Mouse (Mus musculus) CH12.LX (cell line): ENCODE measurements around the gene Galnt14. TPM values are rescaled to one million over a fixed set of nuclear protein-coding genes. Genes with fewer than 3 reads are reported as not detected.
A peak's percentile ranks its signal among the peaks of the same experiment; 100 is the strongest.

Experiments used
- DNase-seq: peaks from one replicate; pipeline ENCODE4 v3.0.0-alpha.2; 2013; ENCODE audit errors: extremely low read depth
- H3K27ac ChIP-seq: 2 replicates; pipeline ENCODE4 v1.5.1; 2012; ENCODE audit warnings: low read depth, mild to moderate bottlenecking, control low read depth, moderate library complexity; ENCODE audit not compliant: insufficient read depth
- H3K27me3 ChIP-seq: replicated peaks from 2 replicates; pipeline ENCODE3; 2012; ENCODE audit warnings: inconsistent platforms
- H3K36me3 ChIP-seq, 2 experiments: replicated peaks in 1 of 2; 2 replicates each; pipeline versions ENCODE3 to v1.6.1; 2012; ENCODE audit warnings: inconsistent platforms in 1 of 2, low read length in 1 of 2, mild to moderate bottlenecking in 1 of 2, mixed read lengths in 1 of 2, moderate library complexity in 1 of 2; ENCODE audit not compliant: control insufficient read depth in 1 of 2, insufficient read depth in 1 of 2
- H3K4me1 ChIP-seq, 2 experiments: 2 replicates each; pipeline ENCODE4 v1.6.1; 2012; ENCODE audit warnings: inconsistent platforms in 1 of 2, moderate library complexity in 1 of 2; ENCODE audit not compliant: insufficient read depth in 2 of 2, control insufficient read depth in 1 of 2
- H3K4me2 ChIP-seq: 2 replicates; pipeline ENCODE4 v1.6.1; 2012; ENCODE audit warnings: low read depth, mild to moderate bottlenecking, control low read depth; ENCODE audit not compliant: poor library complexity, insufficient read depth, severe bottlenecking
- H3K4me3 ChIP-seq, 3 experiments: fragments of 150-350 bp in 1 of 3; sonication (generic) in 1 of 3; replicated peaks in 1 of 3; 2 replicates each; pipeline versions ENCODE3 to v1.5.1; 2011 to 2012; ENCODE audit warnings: low read depth in 2 of 3, low read length in 2 of 3, mild to moderate bottlenecking in 2 of 3, moderate library complexity in 2 of 3, control low read depth in 1 of 3, improper control_type of control experiment in 1 of 3, inconsistent platforms in 1 of 3, mixed read lengths in 1 of 3; ENCODE audit not compliant: poor library complexity in 1 of 3
- H3K79me2 ChIP-seq: replicated peaks from 2 replicates; pipeline ENCODE4 v1.6.1; 2012; ENCODE audit warnings: mild to moderate bottlenecking, moderate library complexity; ENCODE audit not compliant: control insufficient read depth, poor library complexity, insufficient read depth, severe bottlenecking; ENCODE audit errors: extremely low read depth
- H3K9ac ChIP-seq: 2 replicates; pipeline ENCODE4 v1.6.1; 2012; ENCODE audit warnings: low read depth, mild to moderate bottlenecking, control low read depth, moderate library complexity; ENCODE audit not compliant: insufficient read depth
- H3K9me3 ChIP-seq: replicated peaks from 2 replicates; pipeline ENCODE3; 2012; ENCODE audit warnings: low read length, inconsistent platforms, mixed read lengths
- BHLHE40 ChIP-seq: IDR thresholded peaks from 2 replicates; pipeline ENCODE4 v1.6.1; 2011; ENCODE audit warnings: mild to moderate bottlenecking, low read depth, low read length, improper control_type of control experiment
- CHD2 ChIP-seq: IDR thresholded peaks from 2 replicates; pipeline ENCODE4 v1.6.1; 2011; ENCODE audit warnings: low read length, improper control_type of control experiment
- ELF1 ChIP-seq: IDR thresholded peaks from 2 replicates; pipeline ENCODE4 v1.6.1; 2014; ENCODE audit warnings: low read depth, mild to moderate bottlenecking, inconsistent platforms, low read length, improper control_type of control experiment
- GABPA ChIP-seq: IDR thresholded peaks from 2 replicates; pipeline ENCODE4 v1.6.1; 2012; ENCODE audit warnings: low read depth, low read length, improper control_type of control experiment, inconsistent platforms; ENCODE audit not compliant: insufficient replicate concordance
- MAFK ChIP-seq: IDR thresholded peaks from 2 replicates; pipeline ENCODE4 v1.6.1; 2011; ENCODE audit warnings: low read length, improper control_type of control experiment; ENCODE audit not compliant: insufficient replicate concordance
- MAX ChIP-seq: IDR thresholded peaks from 2 replicates; pipeline ENCODE4 v1.6.1; 2011; ENCODE audit warnings: low read length, improper control_type of control experiment
- MEF2A ChIP-seq: IDR thresholded peaks from 2 replicates; pipeline ENCODE4 v1.6.1; 2014; ENCODE audit warnings: low read depth, mild to moderate bottlenecking, inconsistent platforms, low read length, improper control_type of control experiment, borderline replicate concordance
- NRF1 ChIP-seq: IDR thresholded peaks from 2 replicates; pipeline ENCODE4 v1.6.1; 2014; ENCODE audit warnings: low read depth, mild to moderate bottlenecking, inconsistent platforms, low read length, improper control_type of control experiment, moderate library complexity
- PAX5 ChIP-seq: IDR thresholded peaks from 2 replicates; pipeline ENCODE4 v1.6.1; 2012; ENCODE audit warnings: low read length, inconsistent platforms, mixed read lengths
- USF2 ChIP-seq: conservative IDR thresholded peaks from 2 replicates; pipeline ENCODE4 v1.6.1; 2011; ENCODE audit warnings: low read depth, low read length, improper control_type of control experiment
- ZC3H11A ChIP-seq: IDR thresholded peaks from 2 replicates; pipeline ENCODE4 v1.6.1; 2012; ENCODE audit warnings: low read depth, mild to moderate bottlenecking, inconsistent platforms, low read length, improper control_type of control experiment
- dilution Hi-C: fragments of 300-500 bp; cut with MboI; formaldehyde crosslinking; loops from 2 replicates; pipeline ENCODE4 v1.14.3; 2020; ENCODE audit warnings: low sequenced_read_pairs; ENCODE audit not compliant: extremely low pct_unique_long_range_greater_than_20kb, extremely low pct_ligation_motif_present
- in situ Hi-C: fragments of 300-500 bp; cut with MboI; formaldehyde crosslinking; loops from 3 replicates; pipeline ENCODE4 v1.14.3; 2019; ENCODE audit warnings: low sequenced_read_pairs, low pct_ligation_motif_present, low pct_unique_long_range_greater_than_20kb, mixed read lengths
- polyA plus RNA-seq: library from polyadenylated mRNA; unstranded; fragments of >175 nt; gene quantifications from 2 replicates; pipeline ENCODE4 v1.2.1, GENCODE M21; 2012; ENCODE audit warnings: low read depth; ENCODE audit not compliant: insufficient read length
- total RNA-seq, 2 experiments: library from RNA; depleted of rRNA; stranded (reverse); fragments of 300-350 nt in 1 of 2; fragments of >200 nt in 1 of 2; gene quantifications; 2 replicates each; pipeline ENCODE4 v1.2.3; 2012 to 2014

The Galnt14 gene
- total and polyA plus RNA-seq, 3 experiments: 1.0 to 5.8 (median 2.4) TPM

GRCm38 (mm10) chr17:73671921-73672320, 38.3 kb downstream of the Galnt14 start:
- no peak for DNase-seq
- H3K9ac ChIP-seq: no peak overlapping the region
- H3K4me3 ChIP-seq: no peak overlapping the region
- no peaks in the 10 kb centered on the region for H3K27me3 ChIP-seq
- no peaks in the 10 kb centered on the region for H3K36me3 ChIP-seq
- H3K9me3 ChIP-seq: no peaks in the 10 kb centered on the region
- no peak overlapping the region for H3K27ac ChIP-seq
- peaks cover 2 to 6% of the 10 kb centered on the region in 2 experiments; a peak in 3 of 4 replicates for H3K4me1 ChIP-seq
- in situ Hi-C loops: no loop called here
- no peak overlapping the region for H3K4me2 ChIP-seq
- TF ChIP-seq MEF2A: no peak
- TF ChIP-seq BHLHE40: peak; percentile 59; the same call in 1 of the 2 replicates
- TF ChIP-seq ELF1: no peak
- TF ChIP-seq NRF1: no peak
- TF ChIP-seq USF2: no peak
- TF ChIP-seq, all 38 proteins: peak for 1
- dilution Hi-C loops: no loop called here
- H3K79me2 ChIP-seq: no peaks in the 10 kb centered on the region

- Histone ChIP-seq H3K27me3 (no peaks in the 10 kb centered on the region), H3K79me2 (no peaks in the 10 kb centered on the region), H3K36me3 (no peaks in the 10 kb centered on the region), H3K4me2 (no peak overlapping the region), H3K9me3 (no peaks in the 10 kb centered on the region), H3K4me1 (peaks cover 2 to 6% of the 10 kb centered on the region in 2 experiments; a peak in 3 of 4 replicates), H3K9ac (no peak overlapping the region), H3K27ac (no peak overlapping the region), H3K4me3 (no peak overlapping the region)
- in situ Hi-C loops: no loop called here
- DNase-seq: no peak
- TF ChIP-seq PAX5 (no peak), CHD2 (no peak), GABPA (no peak), MEF2A (no peak), ZC3H11A (no peak), MAFK (no peak)
- dilution Hi-C loops: no loop called here
Observed at GRCm38 (mm10) chr17:73670048-73670447, 40.2 kb downstream of the Galnt14 start.

- H3K27ac ChIP-seq: no peak overlapping the region
- H3K9ac ChIP-seq: no peak overlapping the region
- H3K4me1 ChIP-seq: peaks cover 2 to 6% of the 10 kb centered on the region in 2 experiments; a peak in 3 of 4 replicates
- H3K36me3 ChIP-seq: no peaks in the 10 kb centered on the region
- H3K79me2 ChIP-seq: no peaks in the 10 kb centered on the region
- no peaks in the 10 kb centered on the region for H3K27me3 ChIP-seq
- H3K4me2 ChIP-seq: no peak overlapping the region
- dilution Hi-C loops (no loop called here), in situ Hi-C loops (no loop called here)
- H3K4me3 ChIP-seq: no peak overlapping the region
- H3K9me3 ChIP-seq: no peaks in the 10 kb centered on the region
- no peak for DNase-seq
- no peak for TF ChIP-seq MAX
Observed at GRCm38 (mm10) chr17:73668996-73669395, 41.3 kb downstream of the Galnt14 start.
